Mouse (Mus musculus) CH12.LX (cell line): ENCODE data around the gene Mcrip1.

Experiments
- CTCF ChIP-seq, 2 experiments: IDR thresholded peaks in 1 of 2; conservative IDR thresholded peaks in 1 of 2; 2 replicates each; pipeline ENCODE4 v1.5.1; 2011 to 2012; ENCODE audit warnings: low read depth in 2 of 2, low read length in 2 of 2, improper control_type of control experiment in 1 of 2, inconsistent platforms in 1 of 2, mild to moderate bottlenecking in 1 of 2, moderate library complexity in 1 of 2
- MAX ChIP-seq: IDR thresholded peaks from 2 replicates; pipeline ENCODE4 v1.6.1; 2011; ENCODE audit warnings: low read length, improper control_type of control experiment

- no peak for TF ChIP-seq MAX
- no peak for TF ChIP-seq CTCF (conservative IDR thresholded peaks at IDR 0.05 in 1 of 2, IDR thresholded peaks at IDR 0.05 in 1 of 2; ENCODE audit: low read depth in 2 of 2, low read length in 2 of 2)
Measured at GRCm38 (mm10) chr11:120528903-120529302, 20.6 kb downstream of the Mcrip1 start.
